Mouse (Mus musculus) E14TG2a.4 (cell line): ENCODE results near the gene Inpp5f.

Experiments used
- CTCF ChIP-seq: conservative IDR thresholded peaks from 2 replicates; pipeline ENCODE4 v1.5.1; 2014; ENCODE audit warnings: low read length
- NANOG ChIP-seq: IDR thresholded peaks from 2 replicates; pipeline ENCODE4 v1.6.1; 2014; ENCODE audit warnings: borderline replicate concordance, low read length, mixed read lengths
- POU5F1 ChIP-seq: IDR thresholded peaks from 2 replicates; pipeline ENCODE4 v1.6.1; 2014; ENCODE audit warnings: low read length, borderline replicate concordance

DNA sequence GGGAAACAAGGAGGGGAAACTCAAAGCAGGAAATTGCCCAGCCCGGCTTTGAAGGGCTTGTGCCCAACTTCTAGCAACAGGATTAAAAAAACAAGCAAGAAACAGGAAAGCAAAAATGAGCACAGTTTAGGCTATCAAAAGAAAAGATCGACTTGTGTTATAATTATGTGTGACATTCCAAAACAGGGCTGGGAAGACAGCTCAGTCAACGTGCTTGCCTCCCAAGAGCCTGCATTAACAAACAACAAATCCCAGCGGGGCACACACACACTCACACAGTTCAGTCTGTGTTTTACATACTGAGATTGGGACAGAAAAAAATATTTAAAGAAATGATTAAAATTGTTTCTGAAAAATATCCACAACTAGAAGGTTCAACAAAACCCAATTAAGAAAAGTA is 106.9 kb downstream of the Inpp5f start:
- TF ChIP-seq CTCF: no peak
- no peak for TF ChIP-seq POU5F1
- TF ChIP-seq NANOG: no peak
